Mouse (Mus musculus) heart, postnatal 4 days (tissue): ENCODE data around the gene Golm1. TPM values are rescaled to one million over a fixed set of nuclear protein-coding genes. Genes with fewer than 3 reads are reported as not detected.

Experiments used
- DNase-seq: peaks from one replicate; pipeline ENCODE4 v3.0.0; 2021
- total RNA-seq, 2 experiments: library from RNA; stranded (reverse); gene quantifications; 2 replicates each; pipeline ENCODE4 v1.2.3; 2021

Golm1 gene
- total RNA-seq, 2 experiments from 2014 or later, result 29.0 to 31.5 TPM

DNA sequence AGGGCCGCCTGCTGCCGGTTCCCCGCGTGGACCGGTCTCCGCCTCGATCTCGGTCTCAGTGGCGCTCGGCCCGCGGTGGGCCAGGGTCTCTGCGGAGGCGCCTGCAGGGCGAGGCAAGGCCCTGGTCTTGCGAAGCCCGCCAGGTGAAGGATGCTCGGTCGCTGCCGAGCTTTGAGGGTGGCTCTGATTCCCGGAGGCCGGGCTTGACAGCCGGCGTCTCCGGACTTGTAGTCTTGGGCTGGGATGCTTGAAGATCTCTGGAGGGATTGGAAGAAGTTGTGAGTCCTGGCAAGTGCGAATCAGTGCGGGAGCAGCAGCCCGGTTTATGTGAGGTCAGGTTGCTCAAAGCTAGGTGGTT is 90.0 kb downstream of the Golm1 start:
- no peak for DNase-seq

- DNase-seq, result peak; percentile 100
Observed at GRCm38 (mm10) chr13:59584947-59585647, 90.5 kb downstream of the Golm1 start, which contains the start of the genes Agtpbp1 and Naa35. Gene Agtpbp1 (minus strand): TSS chr13:59585227. Gene Naa35 (plus strand): TSS chr13:59585259.

Other genes starting within 250 kb of the Golm1 start
- gene Agtpbp1, start 90.6 kb downstream of the Golm1 start, total RNA-seq, result 10 to 100 TPM; 38.2 to 38.7 TPM
- gene Naa35, start 90.6 kb downstream of the Golm1 start, total RNA-seq, result 10 to 100 TPM; 81.9 to 98.9 TPM
- gene 4921517D22Rik, start 18.3 kb upstream of the Golm1 start, total RNA-seq, result not detected
- gene Spata31d1a, start 34.5 kb upstream of the Golm1 start, total RNA-seq, result not detected
- gene Spata31d1b, start 36.5 kb upstream of the Golm1 start, total RNA-seq, result not detected
- not detected for gene Spata31d1d, start 55.9 kb upstream of the Golm1 start, total RNA-seq
- under 1 TPM; 0.14 to 0.38 TPM for gene 1700014D04Rik, start 70.9 kb upstream of the Golm1 start, total RNA-seq
- gene Isca1, start 94.0 kb upstream of the Golm1 start, total RNA-seq, result 100 to 1,000 TPM; 158 to 168 TPM
- not detected for gene Gm49354, start 106.4 kb upstream of the Golm1 start, total RNA-seq
- 10 to 100 TPM; 52.2 to 54.1 TPM for gene Tut7, start 147.3 kb upstream of the Golm1 start, total RNA-seq